Mouse (Mus musculus): ENCODE results near the gene Cgref1.

Cgref1 gene

DNA sequence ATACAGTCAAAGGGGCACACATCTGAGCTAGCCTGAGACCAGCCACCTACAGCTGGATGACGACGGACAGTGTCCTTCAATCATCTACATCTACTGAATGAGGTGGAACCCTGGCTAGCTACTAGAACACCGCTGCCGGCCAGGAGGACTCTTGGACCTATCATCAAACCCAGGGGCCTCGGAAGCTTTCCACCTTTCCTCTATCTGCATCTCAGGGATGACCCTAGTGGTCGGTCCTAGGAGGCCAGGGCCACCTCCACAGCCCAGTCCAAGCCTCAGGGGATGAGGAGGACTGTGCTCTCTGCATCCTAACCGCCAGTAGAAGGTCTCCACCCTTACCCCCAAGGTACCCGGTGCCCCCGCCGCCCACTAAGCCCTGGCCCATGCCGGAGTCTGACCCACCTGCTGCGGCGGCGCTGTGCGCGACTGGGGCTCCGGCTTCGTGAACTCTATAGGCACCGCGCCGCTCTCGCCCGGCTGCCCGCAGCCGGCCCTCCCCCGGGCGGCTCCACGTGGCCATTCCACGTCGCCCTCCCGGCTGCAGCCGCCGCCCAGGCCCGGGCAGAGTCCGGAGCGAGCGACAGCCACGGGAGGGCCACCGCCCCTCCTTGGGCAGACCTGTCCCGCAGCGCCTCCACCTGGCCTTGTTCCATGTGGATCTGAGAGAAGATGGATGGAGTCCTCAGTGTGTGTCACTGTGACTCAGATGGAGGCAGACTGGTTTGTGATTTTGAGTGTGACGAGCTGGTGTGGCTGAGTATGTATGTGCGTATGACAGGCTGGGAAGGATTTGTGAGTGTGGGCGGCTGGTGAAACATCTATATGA lies at the start of gene Cgref1:
Gene Cgref1, minus strand, starts transcription at position 636 of the 826 bp plus-strand sequence.
- DNase-seq, result peak; percentile 76 to 87

DNA sequence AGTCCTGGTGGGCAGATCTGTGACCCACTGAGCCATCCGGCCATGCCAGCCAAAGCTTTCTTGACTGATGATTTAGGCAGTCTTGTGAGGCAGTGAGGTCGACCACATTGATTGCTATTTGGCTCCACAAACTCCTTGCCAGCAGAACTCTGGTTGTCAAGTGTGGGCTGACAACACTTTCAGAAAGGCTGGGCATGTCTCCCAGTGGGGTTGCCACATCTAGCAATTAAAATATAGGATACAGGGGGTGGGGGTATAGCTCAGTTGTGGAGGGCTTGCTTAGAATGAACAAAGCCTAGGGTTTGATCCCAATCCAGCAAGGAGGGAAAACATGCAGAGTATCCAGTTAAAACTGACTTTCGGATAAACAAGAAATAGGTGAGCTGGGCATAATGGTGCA lies 48.7 kb upstream of the Cgref1 start:
- DNase-seq, result no peak

DNA sequence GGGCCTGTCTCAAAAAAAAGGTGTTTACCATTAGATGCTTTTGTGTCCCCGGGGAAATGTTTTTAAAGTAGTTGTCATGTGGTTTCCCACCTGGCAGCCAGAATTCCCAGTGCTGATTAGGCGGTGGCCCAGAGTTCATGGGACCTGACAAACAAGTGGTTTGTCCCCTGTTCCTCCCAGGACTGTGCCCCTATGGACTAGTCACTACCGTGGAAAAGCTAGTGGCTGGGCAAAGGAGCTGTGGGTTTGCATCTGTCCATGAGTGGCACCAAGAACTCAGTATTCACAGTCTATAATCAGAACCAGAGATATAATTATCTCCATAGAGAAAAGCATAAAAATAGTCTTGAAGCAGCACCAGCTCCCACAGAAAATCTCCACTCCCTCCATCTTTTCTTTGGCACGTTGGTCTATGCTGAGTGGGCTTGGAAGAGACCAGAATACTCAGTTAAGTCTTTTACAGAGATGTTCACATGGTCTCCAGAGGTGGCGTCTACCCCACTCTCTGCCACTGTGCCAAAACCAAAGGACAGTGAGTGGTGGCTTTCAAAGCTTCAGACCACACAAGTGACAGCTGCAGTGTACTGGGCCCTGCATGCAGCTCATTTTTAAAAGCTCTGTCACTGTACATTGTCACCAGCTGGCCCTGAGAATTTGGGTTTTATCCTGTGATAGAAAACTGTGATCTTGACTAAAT lies 47.7 kb upstream of the Cgref1 start:
- no peak for DNase-seq

DNA sequence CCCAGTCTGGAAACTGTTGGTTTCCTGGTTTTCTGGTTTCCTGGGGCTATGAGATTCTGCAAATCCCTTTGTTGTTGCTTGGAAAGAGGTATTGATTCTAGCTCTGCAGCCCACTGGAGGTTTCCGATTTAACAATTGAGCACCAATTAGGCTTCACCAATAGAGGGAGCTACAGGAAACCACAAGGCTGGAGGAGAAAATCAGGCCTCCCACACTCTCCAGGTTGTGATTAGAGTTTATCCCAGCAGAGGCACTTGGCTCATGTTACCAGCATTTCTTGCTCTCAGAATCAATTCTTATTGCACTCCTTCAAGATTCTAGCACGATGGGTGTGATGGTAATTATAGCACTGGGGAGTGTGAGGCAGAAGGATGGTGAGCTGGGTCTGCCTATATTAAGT lies 37.0 kb upstream of the Cgref1 start:
- no peak for DNase-seq

DNA sequence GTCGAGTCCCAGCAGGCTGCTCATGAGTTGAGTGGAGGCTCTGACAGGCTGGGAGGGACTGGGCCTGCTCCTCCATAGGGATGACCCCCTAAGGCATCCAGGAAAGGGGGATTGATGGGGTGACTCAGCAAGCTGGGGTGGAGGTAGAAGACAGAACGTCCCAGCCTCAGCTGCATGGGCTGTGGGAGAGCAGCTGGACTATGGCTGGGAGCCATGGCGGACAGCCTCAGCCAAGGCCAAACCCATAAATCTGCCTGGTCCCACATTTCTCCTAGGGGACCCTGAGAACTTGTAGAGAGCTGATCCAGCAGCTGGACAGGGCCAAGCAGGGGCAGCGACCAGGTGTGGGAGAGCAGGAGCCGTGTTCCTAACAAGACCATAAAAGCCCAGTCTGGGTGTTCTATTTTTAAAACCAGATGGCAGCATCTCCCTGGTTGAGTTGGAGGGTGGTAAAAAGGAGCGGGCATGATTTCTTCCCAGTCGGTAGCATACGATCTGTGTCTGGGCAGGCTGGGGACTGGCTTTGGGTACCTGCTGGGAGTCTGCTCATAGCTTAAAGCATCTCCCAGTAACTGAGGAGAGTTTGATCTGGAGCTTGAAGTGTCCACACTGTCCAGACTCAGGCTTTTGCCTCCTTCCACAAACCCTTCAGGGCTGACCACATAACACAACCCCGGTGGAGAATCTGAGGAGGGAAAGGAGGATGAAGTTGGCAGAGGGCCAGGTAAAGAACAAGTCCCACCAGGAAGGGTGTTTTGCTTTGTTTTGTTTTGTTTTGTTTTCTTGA lies 29.7 kb upstream of the Cgref1 start:
- no peak for DNase-seq

DNA sequence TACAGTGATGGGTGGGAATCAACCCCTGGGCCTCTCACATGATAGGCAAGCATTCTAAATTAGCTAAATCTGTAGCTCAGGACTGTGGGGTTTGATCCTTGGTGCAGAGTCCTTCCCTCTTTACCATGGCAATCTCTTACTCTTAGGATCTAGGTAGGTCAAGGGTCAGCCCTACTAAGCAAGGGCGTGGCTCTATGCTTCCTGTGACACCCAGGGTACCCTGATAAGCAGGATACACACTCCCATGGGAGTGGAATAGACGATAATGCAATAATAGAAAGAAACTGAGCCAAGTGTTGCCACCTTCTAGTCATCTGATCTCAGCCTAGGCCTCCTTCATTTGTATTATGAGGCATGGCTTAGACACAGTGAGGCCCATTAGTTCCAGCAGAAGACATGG lies 24.0 kb upstream of the Cgref1 start:
- DNase-seq, result no peak

DNA sequence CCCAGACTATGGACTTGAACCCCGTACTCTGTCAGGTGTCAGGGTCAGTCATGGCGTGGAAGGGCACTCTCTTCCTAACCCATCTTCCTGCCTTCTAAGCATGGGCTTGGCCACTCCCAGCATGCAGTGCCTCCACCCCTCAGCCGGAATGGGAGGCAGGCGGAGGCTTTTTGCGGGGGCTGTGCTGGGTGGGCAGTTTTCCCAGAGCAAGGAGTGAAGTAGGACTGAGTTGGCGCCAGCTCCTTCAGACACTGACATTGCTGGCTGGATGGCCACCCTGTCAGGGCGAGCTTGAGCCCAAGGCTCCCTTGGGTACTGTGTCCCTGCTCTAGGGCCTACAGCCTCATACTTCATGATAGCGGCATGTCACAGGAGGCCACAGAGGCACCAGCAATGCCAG lies 23.0 kb upstream of the Cgref1 start, which contains the start of gene Tcf23:
Gene Tcf23, plus strand, starts transcription at position 247 of the 400 bp plus-strand sequence.
- no peak for DNase-seq

DNA sequence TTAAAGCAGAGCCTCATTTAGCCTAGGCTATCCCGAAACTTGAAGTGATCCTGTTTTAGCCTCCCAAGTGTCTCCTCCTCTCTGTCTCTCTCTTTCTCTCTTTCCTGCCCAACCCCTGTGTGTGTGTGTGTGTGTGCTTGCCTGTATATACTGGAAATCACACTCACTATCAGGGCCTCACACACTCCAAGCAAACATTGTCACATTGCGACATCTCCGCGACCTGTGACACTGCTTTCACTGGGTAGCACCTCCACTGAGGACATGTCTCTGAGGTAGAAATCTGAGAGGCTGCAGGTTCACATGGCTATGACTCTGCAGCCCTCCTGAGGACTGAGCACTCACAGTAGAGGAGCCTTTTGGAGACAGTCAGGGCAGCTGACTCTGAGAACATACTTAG lies 20.8 kb upstream of the Cgref1 start:
- no peak for DNase-seq

DNA sequence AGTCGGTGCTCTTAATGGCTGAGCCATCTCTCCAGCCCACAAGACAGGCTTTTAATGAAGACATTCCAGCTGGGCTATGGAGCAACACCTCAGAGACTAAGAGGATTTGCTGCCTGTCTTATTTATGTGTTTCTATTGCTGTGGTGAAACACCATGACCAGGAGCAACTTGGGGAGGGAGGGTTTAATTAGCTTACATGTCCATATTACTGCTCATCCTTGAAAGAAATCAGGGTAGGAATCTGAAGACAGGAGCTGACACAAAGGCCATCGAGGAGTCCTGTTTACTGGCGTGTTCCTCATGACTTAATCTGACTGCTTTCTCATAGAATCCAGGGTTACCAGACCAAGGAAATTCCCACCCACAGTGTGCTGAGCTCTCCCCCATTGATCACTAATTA lies 18.5 kb upstream of the Cgref1 start:
- DNase-seq, result no peak

DNA sequence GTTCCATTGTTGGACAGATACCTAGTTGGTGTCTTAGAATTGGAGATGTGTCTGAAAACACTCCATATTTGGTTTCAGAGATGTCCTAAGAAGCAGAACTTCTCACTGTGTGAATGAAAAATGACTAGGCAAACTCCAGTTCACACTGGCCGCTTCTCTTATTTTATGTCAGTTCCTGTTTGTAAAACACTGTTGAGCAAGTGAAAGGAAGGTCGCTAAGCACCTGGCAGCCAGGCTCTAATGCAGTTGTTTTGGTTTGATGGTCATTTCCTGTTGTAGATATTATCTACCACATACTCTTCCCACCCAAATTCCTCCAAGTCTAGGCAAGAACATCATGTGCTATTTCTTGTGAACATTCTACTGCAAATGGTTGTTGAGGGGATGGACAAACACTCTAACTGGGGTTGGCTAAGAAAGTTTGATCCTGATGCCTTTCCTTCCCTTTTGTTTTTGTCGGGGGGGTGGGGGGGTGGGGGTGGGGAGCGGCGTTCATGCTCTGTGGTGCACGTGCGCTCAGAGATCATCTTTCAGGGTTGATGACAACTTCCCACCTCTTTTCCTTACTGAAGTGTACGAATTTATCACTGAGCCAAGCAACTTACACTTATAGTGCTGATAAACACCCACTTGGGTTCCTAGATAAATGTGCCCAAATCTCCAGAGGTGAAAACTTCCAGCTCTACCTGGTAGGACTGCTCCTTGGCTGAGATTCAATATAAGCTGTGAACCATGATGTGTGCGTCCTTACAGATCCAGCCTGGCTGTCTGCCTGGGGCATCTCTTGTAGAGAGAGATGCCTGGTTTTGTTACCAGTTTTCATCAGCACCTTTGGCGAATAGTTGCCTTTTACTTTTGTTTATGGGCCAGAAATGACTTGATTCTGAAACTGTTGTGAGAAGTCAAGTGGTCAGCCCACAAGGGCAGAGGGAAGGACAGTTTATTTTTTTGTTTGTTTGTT lies 16.4 kb upstream of the Cgref1 start:
- no peak for DNase-seq

DNA sequence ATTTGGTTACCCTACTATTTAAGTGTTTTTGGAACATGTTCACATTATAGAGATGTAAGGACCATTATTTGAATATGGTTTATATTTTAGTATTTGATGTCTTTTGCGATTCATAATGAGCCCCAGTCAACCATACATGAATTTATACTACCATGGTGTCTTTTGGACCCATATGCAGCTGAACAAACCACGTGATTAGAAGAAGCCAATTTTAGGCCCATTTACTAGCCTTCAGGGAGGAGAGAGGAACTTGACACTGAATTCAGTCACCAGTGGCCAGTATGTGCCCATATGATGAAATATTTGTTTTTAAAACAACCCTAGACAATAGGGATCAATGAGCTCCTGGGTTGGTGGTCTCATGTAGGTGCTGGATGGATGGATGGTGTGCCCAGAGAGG lies 15.4 kb upstream of the Cgref1 start:
- no peak for DNase-seq

DNA sequence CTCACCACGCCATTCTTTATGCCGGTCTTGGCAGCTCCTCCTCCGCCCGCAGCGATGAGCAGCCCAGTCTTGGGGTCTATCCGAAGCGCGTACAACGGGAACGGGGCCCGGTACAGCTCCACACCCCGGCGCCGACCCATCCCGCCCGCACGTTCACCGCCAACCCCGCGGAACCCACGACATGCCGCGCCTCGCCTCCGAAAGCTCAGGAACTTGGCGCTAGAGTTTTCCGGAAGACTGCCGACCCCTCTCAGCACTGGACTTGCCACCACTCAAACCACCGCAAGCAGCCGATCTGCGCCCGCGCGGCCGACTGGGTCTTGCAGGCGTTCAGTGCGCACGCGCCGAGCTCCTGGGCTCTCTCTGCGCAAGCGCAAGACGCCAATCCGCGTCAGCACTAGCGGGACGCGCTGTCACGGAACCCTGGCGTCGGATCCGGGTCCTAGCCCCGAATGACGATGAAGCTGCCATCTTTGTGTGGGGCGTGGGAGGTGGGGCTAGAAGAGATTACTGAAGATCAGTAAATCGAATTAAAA lies 14.6 kb upstream of the Cgref1 start, which contains the start of gene Preb:
Gene Preb, minus strand, starts transcription at position 396 of the 536 bp plus-strand sequence.
- DNase-seq, result peak; percentile 99 to 100

DNA sequence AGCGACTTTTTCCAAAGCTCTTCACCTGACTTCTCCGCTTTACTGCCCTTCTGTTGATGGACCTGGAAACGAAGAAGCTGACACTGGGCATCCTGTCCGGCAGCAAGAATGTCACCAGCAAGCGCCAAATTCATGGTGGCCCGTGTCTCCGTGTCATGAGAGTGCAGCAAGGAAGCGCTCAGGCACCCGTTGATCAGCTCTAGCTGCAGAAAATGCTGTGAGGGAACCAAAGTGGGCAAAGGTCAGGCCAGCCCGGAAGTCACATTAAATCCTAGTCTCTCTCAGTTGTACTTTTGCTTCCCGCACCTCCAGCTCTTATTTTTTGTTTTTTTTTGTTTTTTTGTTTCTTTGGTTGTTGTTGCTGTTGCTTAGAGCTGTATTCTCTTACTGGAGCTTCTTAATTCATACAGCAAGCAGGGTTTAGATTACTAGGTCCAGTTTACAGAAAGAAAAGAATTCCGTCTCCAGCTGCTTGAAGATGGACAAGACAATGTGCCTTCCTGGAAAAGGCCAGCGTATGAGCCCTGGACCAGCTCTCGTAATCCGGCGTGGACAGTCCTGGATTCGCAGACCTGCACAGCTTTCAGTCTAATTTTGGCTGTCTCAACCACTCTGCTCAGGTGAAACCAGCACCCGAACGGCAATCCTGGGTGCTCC lies 13.9 kb upstream of the Cgref1 start:
- no peak for DNase-seq

DNA sequence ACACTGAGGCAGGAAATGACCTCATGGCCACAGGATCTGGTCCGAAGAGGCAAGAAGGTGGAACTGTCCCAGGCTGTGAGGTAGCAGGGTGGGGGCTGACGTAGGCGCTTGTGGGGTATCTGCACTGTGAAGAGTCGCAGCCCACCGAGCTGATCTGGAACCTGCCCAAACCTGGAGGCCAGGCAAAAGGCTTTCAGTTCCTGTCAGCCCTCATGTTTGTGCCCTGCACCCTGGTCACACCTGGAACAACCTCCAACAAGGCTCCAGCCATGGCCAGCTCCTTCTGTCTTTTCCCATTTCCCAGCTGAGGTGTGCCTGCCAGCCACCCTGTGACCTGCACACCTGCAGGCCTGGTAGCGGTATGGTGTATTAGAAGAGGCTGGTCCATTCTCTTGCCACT lies 12.5 kb upstream of the Cgref1 start:
- peak in 1 of 2 experiments; percentile 33 for DNase-seq

DNA sequence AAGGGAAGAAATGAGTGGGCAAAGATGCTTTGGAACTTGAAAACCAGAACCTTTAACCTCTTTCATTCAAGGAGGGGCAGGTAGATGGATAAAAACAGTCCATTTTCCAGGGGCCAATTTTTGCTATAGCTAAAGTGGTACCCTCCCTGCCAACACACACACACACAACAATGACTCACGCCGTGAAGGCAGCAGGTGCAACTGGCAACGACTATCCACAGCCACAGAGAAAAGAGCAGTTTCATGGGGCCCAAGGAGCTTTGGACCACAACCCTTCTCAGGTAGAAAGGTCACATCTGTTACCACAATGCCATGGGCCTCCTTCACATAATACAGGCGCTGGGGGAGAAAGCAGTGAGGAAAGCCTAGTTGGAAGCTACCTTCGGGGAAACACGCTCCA lies 10.4 kb upstream of the Cgref1 start:
- DNase-seq, result peak; percentile 30 to 56

DNA sequence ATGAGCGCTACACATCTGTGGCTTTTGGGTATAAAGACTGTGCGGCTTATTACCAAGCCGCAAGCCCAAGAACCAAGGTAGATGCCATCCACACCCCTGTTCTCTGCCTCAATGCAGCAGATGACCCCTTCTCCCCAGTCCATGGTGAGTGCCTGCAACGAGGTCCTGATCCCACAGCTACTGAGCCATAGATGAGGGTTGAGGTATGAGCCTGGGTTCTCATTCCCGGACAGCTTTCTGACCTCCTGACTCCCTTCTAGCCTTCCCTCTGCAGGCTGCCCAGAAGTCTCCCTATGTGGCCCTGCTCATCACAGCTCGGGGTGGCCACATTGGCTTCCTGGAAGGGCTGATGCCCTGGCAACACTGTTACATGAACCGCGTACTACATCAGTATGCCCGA lies 9.2 kb upstream of the Cgref1 start:
- DNase-seq, result no peak

DNA sequence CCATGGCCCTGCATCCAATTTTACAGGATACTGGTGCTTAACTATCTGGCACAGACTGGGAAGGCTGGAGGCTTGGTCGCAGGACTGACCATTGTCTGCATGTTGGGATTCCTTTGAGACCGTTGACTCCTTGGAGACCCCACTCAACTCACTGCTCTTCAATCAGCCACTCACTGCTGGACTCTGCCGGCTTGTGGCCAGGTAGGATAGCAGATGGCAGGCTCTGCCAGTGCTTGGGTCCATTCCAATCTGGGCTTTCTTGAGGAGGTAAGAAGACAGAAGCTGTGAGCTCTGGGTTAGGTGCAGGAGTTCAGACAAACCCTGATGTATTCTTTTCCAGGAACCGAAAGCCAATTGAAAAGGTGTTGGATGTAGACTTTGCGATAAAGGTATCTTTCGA lies 8.7 kb upstream of the Cgref1 start:
- DNase-seq, result peak; percentile 74 to 82

DNA sequence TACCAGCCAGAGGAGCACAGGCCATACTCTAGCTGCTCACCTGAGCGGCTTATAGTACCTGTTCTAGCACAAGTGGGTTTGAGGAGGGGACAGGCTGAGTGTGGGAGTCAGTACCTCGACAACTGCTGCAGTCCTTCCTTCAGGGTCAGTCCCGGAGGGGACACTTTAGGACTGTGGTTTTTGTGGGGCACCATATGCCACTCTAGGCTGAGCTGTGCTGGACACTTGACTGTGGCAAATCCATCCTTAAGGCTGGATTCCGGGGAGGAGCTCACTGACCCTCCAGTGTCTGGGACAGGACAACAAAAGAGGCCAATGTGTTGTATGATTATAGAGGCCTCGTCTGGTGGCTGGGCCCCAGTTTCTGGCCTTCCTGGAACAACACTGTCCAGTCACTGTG lies 7.2 kb upstream of the Cgref1 start:
- no peak for DNase-seq

DNA sequence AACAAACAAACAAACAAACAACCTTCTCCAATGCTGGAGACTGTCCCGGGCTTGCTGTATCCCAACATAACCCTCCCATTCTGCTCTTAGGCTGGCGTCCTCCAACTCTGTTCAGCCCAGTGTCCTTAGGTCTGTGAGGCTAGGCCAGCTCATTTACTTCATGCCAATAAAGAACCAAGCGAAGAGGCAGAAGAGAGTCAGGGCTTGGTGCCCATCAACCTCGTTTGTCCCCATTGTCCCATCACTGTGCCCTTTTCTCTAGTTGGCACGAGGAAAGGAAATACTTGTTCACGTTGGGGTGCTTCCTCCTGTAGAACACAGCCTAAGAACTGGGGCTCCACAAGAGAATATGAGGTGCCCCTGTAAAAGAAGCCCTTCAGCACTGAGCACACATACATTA lies 6.3 kb upstream of the Cgref1 start:
- DNase-seq, result no peak

DNA sequence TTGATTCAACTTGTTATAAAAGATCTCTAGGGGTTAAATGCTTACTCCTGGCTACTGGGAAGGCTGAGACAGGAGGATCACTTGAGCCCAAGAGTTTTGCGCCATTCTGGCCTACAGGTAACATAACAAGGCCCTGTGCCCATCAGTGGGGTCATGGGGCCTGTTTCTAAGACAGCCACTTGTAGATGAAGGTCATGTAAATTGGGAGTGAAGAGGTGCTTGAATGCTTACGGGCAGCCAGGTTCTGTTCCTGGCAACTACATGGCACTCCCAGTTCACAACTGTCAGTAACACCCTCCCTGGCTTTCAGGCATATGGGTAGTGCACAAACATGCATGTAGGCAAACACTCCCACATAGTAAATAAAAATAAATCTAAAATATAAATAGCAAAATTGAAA lies 5.5 kb upstream of the Cgref1 start:
- DNase-seq, result no peak

DNA sequence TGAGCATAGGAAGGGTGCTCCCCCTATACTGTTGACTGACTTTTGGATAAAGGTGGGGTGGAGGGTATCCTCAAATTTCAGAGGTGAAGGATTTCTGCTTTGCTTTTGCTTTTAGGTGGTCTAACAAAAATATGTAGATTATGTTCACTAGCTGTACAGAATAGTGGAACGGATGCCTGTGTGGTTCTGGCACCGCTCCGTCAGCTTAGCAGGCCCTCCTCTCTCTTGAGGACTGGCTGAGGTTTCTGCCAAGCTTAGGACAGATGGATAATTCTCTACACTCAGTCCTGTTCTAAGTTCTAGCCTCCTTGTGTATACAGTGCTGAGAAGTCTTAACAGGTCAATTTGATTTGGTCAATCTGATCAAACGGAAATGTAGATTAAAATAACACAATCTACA lies 5.1 kb upstream of the Cgref1 start:
- peak; percentile 41 to 67 for DNase-seq
